Mouse (Mus musculus): Measurements from ENCODE around the gene Atp5j.

The Atp5j gene

DNA sequence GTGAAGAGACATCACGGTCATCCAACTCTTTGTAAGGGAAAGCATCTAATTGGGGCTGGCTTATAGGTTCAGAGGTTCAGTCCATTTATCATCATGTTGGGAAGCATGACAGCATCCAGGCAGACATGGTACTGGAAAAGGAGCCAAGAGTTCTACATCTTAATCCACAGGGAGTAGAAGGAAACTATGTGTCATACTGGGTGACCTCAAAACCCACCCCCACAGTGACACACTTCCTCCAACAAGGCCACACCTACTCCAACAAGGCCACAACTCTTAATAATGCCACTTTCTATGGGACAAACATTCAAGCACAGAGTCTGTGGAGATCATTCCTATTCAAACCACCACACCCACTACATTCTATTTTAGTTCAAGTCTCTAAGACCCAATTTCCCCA lies 25.2 kb downstream of the Atp5j start:
- in situ Hi-C loops (cut with MboI, MseI), result no loop called here

DNA sequence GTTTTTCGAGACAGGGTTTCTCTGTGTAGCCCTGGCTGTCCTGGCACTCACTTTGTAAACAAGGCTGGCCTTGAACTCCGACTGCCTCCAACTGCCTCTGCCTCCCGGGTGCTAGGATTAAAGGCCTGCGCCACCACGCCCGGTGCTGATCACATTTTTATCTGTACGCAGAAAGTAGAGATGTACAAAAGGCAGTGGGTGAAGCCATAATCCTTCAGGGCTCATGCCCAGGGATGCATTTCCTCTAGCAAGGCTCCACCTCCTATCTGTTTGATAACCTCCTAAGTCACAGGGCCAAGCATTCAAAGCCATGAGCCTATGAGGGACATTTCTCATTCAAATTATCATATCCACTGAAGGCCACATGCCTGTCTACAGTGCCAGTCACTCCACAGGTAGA lies 27.6 kb downstream of the Atp5j start:
- in situ Hi-C loops (cut with MboI, MseI), result no loop called here

DNA sequence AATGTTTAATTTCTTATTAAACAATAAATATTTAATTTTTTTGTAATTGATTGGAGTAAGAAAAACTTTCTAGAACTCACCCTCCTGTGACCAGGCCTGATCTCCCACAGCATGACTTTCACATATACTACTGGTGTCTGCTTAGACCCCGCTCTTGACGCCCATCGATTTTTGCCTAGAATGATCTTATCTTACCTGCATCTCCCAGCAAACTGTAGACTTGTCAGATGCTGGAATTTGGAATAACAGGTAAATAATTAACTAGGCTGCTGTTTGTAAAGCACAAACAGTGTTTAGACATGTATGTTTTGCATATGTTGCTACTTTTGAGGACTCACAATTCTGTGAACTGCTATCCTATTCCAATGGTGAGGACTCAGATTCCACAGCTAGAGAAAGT lies 29.2 kb downstream of the Atp5j start:
- in situ Hi-C loops (cut with MboI, MseI), result no loop called here

DNA sequence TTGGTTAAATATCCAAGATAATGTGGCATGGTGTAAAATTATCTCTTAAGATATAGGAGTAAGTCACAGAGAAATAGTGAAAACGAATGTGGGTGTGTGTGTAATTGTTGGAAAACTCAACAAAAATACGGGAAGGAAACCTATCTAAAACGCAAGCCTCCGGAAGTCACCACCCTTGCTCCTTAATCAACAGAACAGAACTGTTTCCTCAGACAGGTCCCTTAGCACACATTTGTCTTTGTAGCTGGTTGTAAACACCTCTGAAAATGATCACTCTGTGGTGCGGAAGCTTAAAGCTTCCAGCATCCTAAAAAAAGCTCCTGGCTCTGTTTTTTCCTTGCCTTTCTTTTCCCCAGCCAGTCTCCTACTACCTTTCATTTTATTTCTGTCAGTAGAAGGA lies 30.6 kb downstream of the Atp5j start:
- in situ Hi-C loops (cut with MboI, MseI), result no loop called here

DNA sequence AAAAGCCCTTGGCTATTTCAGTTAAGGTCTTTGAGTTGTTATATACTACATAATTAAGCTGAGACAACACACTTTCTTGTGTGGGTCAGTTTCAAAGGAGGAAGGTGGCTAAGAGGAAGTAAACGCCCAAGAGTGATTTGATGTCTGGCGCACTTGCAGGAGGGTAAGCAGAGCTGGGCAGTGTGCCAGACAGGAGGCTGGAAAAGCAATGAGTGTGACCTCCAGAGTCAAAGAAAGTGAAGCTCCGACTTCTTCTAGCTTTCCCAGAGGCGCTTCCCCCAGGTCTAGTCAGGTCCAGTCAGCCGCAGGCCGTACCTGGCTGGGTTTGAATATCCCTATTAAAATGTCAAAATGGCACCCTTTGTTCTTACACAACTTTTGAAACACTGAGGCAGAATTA lies 33.2 kb downstream of the Atp5j start:
- in situ Hi-C loops (cut with MboI, MseI), result no loop called here

DNA sequence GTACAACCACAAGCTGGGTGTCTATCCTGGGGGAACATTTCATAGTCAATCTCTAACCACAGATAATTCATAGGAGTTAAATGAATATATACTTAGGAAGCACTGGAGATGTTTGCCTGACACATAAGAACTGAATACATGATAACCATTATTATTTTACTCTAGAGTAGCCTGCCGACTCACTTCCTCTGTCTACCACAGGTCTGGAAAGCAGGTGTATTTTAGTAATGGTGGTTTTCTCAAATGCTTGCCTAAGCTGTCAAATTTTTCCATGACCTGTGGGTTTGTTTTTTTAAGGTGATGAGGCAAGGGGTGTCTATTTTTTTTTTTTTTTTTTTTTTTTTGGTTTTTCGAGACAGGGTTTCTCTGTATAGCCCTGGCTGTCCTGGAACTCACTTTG lies 35.4 kb downstream of the Atp5j start:
- in situ Hi-C loops (cut with MboI, MseI), result no loop called here

DNA sequence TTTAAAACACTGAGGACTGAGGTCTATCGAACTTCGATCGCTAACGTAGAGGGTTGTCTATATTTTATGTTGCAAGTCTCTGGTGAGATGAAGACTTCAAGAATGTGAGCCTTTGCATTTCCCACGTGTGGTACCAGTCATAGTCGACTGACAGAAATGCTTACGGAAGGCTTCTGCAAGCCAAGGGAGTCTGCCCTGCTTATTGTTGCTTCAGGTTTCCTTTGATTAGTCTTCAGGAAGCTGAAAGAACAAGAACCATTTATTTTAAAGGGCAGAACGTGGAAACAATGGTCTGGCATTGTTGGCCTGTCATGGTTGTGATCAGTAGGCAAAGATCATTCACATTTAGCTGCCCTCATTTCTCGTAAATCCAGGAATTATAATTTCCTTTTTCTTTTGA lies 38.7 kb downstream of the Atp5j start:
- in situ Hi-C loops (cut with MboI, MseI), result no loop called here

DNA sequence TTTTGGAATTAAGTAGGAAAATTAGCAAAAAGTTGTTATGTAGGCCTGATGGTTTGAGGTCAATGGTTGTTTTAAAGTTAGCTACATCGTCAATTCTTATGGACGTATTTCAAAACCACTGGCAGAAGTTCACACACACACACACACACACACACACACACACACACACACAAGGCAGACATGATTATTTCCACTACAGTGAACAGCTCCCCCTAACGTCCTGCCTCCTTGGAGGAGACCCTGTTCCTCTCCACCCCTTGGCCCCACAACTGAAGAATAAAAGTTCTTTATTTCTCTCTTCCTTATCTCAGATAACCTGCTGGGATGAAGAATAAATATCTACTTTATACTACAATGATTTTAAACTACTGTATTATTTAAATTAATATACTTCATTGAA lies 40.1 kb downstream of the Atp5j start:
- in situ Hi-C loops (cut with MboI, MseI), result no loop called here

DNA sequence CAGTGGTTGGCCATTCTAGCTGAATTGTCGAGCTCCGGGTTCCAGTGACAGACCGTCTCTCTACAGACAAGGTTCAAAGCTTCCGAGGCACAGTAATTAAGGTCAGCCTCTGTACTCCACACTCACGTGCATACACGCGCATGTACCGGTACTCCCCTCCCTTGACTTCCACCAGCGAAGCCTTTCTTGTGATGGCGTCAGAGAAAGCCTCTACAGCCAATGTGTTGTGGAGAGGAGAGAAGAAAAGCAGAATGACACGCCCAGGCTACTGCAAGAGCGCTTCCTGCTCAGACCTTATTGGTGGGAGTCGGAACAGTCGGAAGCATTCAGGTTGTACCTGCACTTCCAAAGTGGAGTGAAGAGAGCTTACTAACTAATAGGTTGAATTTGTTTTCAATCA lies 42.0 kb downstream of the Atp5j start:
- in situ Hi-C loops (cut with MboI, MseI), result no loop called here

DNA sequence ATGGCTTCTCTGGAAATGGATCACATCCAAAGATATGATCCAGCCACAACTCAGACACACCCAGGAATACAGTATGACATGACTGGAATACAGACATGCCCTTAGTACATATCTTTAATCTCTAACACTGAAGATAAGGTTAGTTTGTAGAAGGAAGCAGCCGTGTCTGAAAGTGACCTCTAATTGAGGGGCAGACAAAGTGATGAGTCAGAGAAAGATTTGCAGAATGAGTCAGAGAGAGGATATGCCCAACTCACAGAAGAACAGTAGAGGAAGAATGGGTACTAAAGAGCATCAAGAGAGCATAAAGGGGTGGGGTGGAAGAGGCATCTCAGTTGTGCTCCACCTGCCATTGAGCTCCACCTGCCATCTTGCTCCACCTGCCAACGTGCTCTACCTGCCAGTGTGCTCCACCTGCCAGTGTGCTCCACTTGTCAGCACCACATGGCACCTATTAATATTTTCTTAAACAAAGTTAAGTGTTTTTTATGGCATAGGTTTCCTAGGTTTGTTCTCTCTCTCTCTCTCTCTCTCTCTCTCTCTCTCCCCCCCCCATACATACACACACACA lies 44.7 kb downstream of the Atp5j start:
- in situ Hi-C loops (cut with MboI, MseI), result no loop called here

DNA sequence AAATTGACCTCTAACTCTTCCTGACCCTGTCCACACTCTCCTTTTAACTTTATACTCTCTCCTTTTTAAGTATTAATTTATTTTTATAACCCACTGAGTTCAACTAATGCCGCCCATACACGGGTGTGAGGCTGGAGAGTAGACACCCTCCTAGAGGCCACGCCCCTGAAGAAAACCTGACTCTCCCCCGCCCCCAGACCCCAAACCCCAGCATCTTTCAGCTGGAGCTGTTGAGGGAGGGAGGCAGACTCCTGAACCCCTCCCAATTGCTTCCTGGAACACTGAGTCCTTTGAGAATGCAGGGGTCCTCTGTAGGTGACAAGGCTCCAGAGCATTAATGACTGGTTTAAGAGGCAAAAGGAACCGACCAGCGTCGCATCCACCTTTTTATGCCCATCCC lies 50.5 kb downstream of the Atp5j start:
- in situ Hi-C loops (cut with MboI, MseI), result no loop called here

DNA sequence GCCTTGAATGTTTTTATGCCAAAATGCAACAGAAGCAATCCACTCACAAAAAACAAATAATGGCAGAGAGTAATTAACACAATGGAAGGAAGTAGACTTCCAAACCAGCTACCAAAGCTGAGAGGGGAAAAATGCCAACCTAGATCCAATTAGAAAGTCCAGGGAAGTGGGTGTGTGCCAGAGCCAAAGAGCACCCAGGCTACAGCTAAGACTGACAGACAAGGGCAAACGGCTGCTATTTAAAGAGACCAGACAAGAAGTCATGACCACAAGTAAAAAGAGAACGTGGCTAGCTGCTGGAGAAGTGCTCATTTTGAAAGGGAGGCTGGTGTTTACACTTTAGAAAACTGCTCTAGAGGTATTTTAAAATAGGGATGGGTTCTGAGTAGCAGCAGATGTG lies 52.1 kb downstream of the Atp5j start:
- in situ Hi-C loops (cut with MboI, MseI), result no loop called here

DNA sequence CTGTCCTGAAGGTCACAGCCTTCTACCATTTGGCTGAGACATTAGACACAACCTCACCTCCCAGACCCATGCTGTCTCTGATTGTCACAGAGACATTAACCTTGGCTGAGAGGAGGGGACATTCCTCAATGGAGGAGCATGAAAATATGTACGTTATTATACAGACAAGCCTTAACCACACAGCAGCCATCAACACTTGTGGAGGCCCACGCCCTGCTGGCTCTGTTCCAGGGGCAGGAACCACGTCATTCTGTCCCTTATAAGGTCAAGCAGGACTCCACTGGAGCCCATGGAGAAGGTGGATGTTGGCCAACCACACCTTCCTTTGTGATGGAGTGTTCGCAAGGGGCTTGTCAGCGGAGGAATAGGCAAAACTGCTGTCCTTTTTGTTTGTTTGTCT lies 55.7 kb downstream of the Atp5j start:
- in situ Hi-C loops (cut with MboI, MseI), result loop anchor here (10.0 kb wide), 1 partner anchor 65 kb away; no protein-coding TSS in a partner anchor

DNA sequence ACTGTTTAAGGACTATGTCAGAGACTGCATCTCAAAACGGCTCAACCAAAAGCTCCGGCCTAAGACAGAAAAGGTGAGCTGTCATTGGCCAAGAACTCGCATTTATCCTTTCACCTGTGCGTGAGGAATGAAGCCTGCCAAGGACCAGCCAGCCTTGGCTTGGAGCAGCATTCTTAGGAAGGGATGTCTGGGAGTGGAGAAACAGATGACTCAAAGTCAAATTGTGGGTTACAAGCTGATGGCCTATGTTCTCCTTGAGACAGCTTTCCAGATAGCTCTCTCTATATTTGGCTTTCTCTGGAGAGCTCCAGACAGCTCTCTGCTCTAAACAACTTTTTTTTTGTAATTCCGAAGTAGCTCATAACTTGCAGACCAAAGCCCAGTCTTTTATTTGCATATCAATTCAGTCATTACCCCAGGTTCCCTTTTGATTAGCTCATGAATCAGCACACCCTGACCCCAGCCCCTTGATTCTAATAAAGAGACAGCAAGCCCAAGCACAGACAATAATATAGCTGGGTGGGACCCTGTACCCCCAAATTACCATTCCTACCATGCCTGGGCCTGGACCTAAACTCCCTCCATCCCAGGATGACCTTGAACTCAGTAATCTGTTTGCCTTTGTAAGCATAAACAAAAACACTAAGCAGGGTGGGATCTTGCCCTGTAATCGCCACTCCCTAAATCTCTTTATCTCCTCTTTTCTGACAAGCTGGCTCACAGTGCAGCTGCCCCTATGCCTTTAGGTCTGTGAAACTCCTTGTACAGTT lies 56.4 kb downstream of the Atp5j start:
- in situ Hi-C loops (cut with MboI, MseI), result loop anchor here (10.0 kb wide), 1 partner anchor 64 kb away; no protein-coding TSS in a partner anchor

DNA sequence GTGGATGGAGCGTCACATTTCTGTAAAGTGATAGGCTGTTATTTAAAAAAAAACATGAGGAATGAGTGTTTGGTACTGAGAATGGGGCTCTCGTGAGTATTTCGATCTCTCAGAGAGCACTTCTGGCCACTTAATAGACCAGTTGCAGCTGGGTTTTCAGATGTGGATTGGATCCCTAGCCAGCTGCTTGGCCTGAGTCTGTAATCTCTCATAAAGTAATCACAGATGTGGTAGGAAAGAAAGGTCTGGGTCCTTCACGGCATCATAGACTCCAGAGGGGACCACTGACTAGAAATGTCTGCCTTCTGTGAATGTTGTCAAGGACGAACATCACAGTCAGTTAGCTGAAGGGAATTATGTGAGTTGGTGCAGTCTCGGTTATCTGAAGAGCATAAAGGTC lies 57.0 kb downstream of the Atp5j start:
- in situ Hi-C loops (cut with MboI, MseI), result loop anchor here (10.0 kb wide), 1 partner anchor 64 kb away; no protein-coding TSS in a partner anchor
